Mouse (Mus musculus): ENCODE measurements at regions not wholly inside any gene's neighbourhood (a gene's known extent, or its start where the extent isn't known, plus 50 kb on each side); places are given as distances from the start of the nearest gene placed in this dataset.

DNA sequence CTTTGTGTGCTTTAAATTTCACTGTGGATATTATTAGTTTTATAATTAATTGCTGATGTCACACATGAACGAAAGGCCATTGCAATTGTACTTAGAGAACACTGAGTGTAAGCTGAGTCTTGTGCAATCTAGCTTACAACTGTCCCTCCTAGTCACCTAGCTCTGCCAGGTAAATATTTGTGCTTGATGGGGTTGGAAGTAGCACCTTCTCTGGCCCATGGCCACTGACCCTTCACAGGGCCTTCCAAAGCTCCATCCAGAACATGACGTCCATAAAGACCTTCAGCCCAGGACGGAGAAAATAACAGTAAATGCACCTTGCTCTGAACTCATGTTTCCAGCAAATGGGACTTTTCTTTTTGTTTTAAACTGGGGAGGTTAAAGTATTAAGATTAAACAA, 576.0 kb downstream of the Nedd1 start:
- H3K27ac ChIP-seq = no peak overlapping the region
- 83% methylated on average over 3 of the region's 3 CpGs for WGBS
- H3K4me1 ChIP-seq (replicated peaks) = no peaks in the 10 kb centered on the region
- no peak overlapping the region for H3K9ac ChIP-seq (replicated peaks)
- no peaks in the 10 kb centered on the region for H3K36me3 ChIP-seq
- H3K9me3 ChIP-seq = no peaks in the 10 kb centered on the region
- no peaks in the 10 kb centered on the region for H3K27me3 ChIP-seq
- ATAC-seq (ENCODE audit: insufficient number of reproducible peaks, insufficient read depth, low FRiP score, low TSS enrichment, low read depth) = no peak
- no peak overlapping the region for H3K4me2 ChIP-seq
- H3K4me3 ChIP-seq (replicated peaks) = no peak overlapping the region

GRCm38 (mm10) chr10:92135521-92135920, 586.7 kb downstream of the Nedd1 start:
- Histone ChIP-seq H3K27ac (no peak overlapping the region), H3K27me3 (no peaks in the 10 kb centered on the region), H3K9ac (replicated peaks) (no peak overlapping the region), H3K9me3 (no peaks in the 10 kb centered on the region), H3K4me2 (no peak overlapping the region), H3K36me3 (no peaks in the 10 kb centered on the region), H3K4me1 (replicated peaks) (no peaks in the 10 kb centered on the region), H3K4me3 (replicated peaks) (no peak overlapping the region)
- WGBS = 81% methylated on average over 5 of the region's 5 CpGs
- no peak for ATAC-seq (ENCODE audit: insufficient number of reproducible peaks, insufficient read depth, low FRiP score, low TSS enrichment, low read depth)

DNA sequence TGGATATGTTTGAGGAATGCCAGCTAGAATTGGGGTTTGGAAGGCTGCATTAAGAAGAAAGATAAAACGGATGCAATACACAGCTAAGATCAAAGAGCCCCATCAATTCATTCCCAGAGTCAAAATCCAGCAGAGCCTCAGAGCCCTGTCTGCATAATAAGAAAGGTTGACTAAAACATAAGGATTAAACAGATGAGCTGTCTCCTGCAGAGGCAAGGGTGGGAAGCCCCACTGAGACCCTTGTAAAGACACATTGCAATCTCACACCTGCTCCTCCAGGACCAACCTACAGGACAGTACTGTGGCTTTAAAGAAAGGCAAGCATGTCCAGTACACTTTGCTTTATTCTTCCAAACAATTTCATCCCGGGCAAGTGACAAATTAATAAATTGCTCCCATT, 609.4 kb downstream of the Nedd1 start:
- Histone ChIP-seq H3K27ac (no peak overlapping the region), H3K4me2 (no peak overlapping the region), H3K9me3 (no peaks in the 10 kb centered on the region), H3K36me3 (no peaks in the 10 kb centered on the region), H3K4me1 (replicated peaks) (no peaks in the 10 kb centered on the region), H3K9ac (replicated peaks) (no peak overlapping the region), H3K27me3 (no peaks in the 10 kb centered on the region), H3K4me3 (replicated peaks) (no peak overlapping the region)
- ATAC-seq (ENCODE audit: insufficient number of reproducible peaks, insufficient read depth, low FRiP score, low TSS enrichment, low read depth) = no peak
- 24% methylated on average over 2 of the region's 2 CpGs for WGBS

DNA sequence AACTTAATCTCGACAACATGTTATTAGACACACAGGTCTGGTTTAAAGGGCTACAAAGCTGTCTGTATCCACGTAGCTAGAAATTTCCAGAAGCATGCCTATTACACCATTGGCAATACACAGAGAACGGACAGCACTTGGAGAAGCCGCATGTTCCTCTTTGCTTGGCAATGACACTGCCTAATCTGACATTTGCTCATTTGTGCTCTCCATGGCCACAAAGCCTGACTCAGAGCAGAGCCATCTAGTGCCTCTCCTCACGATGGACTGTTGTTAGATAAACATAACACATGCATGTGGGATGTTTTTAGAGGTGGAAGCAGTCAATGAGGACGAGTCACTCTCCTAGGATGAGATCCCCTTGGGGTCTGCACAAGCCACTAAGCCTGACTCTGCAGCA, 615.9 kb downstream of the Nedd1 start:
- 86% methylated on average over 6 of the region's 6 CpGs for WGBS
- Histone ChIP-seq H3K36me3 (no peaks in the 10 kb centered on the region), H3K4me3 (replicated peaks) (no peak overlapping the region)

DNA sequence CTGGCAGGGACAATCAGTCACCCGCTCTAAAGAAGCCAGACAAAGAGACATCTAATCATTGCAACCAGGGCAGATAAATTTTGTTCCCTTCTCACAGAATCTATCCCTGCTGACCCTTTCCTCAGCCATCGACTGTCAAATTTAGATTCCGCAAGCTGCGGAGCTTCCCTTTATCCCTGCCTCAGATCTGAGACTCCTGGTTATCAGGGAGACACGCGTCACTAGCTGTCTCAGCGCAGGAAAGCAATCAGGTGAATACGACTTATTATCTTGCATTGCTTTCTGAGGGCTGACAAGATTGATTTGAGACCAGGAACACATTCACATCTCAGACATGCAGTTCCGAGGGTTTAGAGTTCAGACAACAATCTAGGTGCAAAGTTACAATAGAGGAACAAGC, 618.3 kb downstream of the Nedd1 start:
- H3K9ac ChIP-seq (replicated peaks) = no peak overlapping the region
- H3K4me2 ChIP-seq = no peak overlapping the region
- H3K27me3 ChIP-seq = no peaks in the 10 kb centered on the region
- H3K9me3 ChIP-seq = no peaks in the 10 kb centered on the region
- WGBS = 73% methylated on average over 9 of the region's 9 CpGs
- no peak overlapping the region for H3K27ac ChIP-seq
- H3K4me1 ChIP-seq (replicated peaks) = no peaks in the 10 kb centered on the region
- no peaks in the 10 kb centered on the region for H3K36me3 ChIP-seq
- no peak overlapping the region for H3K4me3 ChIP-seq (replicated peaks)
- ATAC-seq (ENCODE audit: insufficient number of reproducible peaks, insufficient read depth, low FRiP score, low TSS enrichment, low read depth) = no peak

More for the DNA sequence above, 615.9 kb downstream of the Nedd1 start:
- H3K27ac ChIP-seq = no peak overlapping the region
- H3K4me1 ChIP-seq (replicated peaks) = no peaks in the 10 kb centered on the region
- no peaks in the 10 kb centered on the region for H3K27me3 ChIP-seq
- no peaks in the 10 kb centered on the region for H3K9me3 ChIP-seq
- no peak overlapping the region for H3K4me2 ChIP-seq
- H3K9ac ChIP-seq (replicated peaks) = no peak overlapping the region
- ATAC-seq (ENCODE audit: insufficient number of reproducible peaks, insufficient read depth, low FRiP score, low TSS enrichment, low read depth) = no peak

DNA sequence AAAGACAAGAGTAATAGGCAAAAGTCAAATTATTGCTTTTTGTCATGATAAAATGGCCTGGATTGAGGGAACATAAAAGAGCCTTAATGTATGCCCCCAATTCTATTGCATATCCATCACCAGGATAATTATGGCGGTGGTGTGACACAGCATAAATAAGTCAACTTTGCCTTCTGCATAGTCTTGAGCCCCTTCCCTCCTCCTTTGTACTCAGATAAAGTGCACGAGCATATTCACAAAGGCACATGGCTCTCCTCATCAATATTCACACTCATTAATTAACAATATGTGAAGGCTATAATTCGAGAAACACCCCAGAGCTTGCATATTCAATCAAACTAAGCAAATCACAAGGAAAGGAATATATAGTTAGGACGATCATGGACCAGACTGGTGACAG, 619.5 kb downstream of the Nedd1 start:
- Histone ChIP-seq H3K27me3 (no peaks in the 10 kb centered on the region), H3K9me3 (no peaks in the 10 kb centered on the region), H3K9ac (replicated peaks) (no peak overlapping the region), H3K4me2 (no peak overlapping the region), H3K4me1 (replicated peaks) (no peaks in the 10 kb centered on the region), H3K36me3 (no peaks in the 10 kb centered on the region), H3K4me3 (replicated peaks) (no peak overlapping the region), H3K27ac (no peak overlapping the region)
- no peak for ATAC-seq (ENCODE audit: insufficient number of reproducible peaks, insufficient read depth, low FRiP score, low TSS enrichment, low read depth)
- 78% methylated on average over 4 of the region's 4 CpGs for WGBS

- H3K36me3 ChIP-seq = no peaks in the 10 kb centered on the region
- H3K9me3 ChIP-seq = no peaks in the 10 kb centered on the region
- no peak overlapping the region for H3K27ac ChIP-seq
- no peak for ATAC-seq (ENCODE audit: insufficient number of reproducible peaks, insufficient read depth, low FRiP score, low TSS enrichment, low read depth)
- H3K27me3 ChIP-seq = no peaks in the 10 kb centered on the region
- 43% methylated on average over 5 of the region's 7 CpGs for WGBS
- H3K4me1 ChIP-seq (replicated peaks) = no peaks in the 10 kb centered on the region
- no peak overlapping the region for H3K9ac ChIP-seq (replicated peaks)
- H3K4me2 ChIP-seq = no peak overlapping the region
- no peak overlapping the region for H3K4me3 ChIP-seq (replicated peaks)
These were observed 624.7 kb downstream of the Nedd1 start for GRCm38 (mm10) chr10:92097562-92097961.

- no peaks in the 10 kb centered on the region for H3K27me3 ChIP-seq
- H3K9me3 ChIP-seq = no peaks in the 10 kb centered on the region
- no peak overlapping the region for H3K9ac ChIP-seq (replicated peaks)
- no peaks in the 10 kb centered on the region for H3K4me1 ChIP-seq (replicated peaks)
- H3K4me2 ChIP-seq = no peak overlapping the region
- 83% methylated on average over 4 of the region's 4 CpGs for WGBS
- ATAC-seq (ENCODE audit: insufficient number of reproducible peaks, insufficient read depth, low FRiP score, low TSS enrichment, low read depth) = no peak
- H3K27ac ChIP-seq = no peak overlapping the region
- no peaks in the 10 kb centered on the region for H3K36me3 ChIP-seq
- no peak overlapping the region for H3K4me3 ChIP-seq (replicated peaks)
These were observed 625.1 kb downstream of the Nedd1 start for GRCm38 (mm10) chr10:92097081-92097480.

GRCm38 (mm10) chr10:92091480-92092395, 630.5 kb downstream of the Nedd1 start:
- no peaks in the 10 kb centered on the region for H3K9me3 ChIP-seq
- H3K27ac ChIP-seq = no peak overlapping the region
- 40% methylated on average over 9 of the region's 9 CpGs for WGBS
- H3K36me3 ChIP-seq = no peaks in the 10 kb centered on the region
- no peak overlapping the region for H3K9ac ChIP-seq (replicated peaks)
- peaks cover 2% of the 10 kb centered on the region; the same call in 1 of the 2 replicates for H3K4me1 ChIP-seq (replicated peaks)
- no peak for ATAC-seq (ENCODE audit: insufficient number of reproducible peaks, insufficient read depth, low FRiP score, low TSS enrichment, low read depth)
- H3K4me3 ChIP-seq (replicated peaks) = no peak overlapping the region
- no peak overlapping the region for H3K4me2 ChIP-seq
- no peaks in the 10 kb centered on the region for H3K27me3 ChIP-seq

DNA sequence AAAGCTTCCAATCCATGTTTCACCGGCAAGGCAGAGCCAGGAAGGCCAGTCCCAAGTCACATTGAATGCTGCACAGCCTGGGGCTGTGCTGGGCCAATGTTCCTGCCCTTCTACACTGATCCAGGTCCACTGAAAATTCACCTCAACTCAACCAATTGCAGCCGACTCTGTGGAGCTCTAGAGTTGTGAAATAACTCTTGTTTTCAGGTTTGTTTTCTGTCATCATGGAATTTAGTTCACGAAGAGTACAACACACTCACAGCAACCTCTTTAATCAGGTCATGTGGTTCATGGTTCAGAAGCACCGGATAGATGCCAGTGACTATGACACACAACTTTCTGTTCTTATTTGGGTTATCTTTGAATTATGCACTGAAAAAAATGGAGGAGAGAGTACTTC, 640.1 kb downstream of the Nedd1 start:
- no peak for ATAC-seq (ENCODE audit: insufficient number of reproducible peaks, insufficient read depth, low FRiP score, low TSS enrichment, low read depth)
- Histone ChIP-seq H3K4me3 (replicated peaks) (no peak overlapping the region), H3K9ac (replicated peaks) (no peak overlapping the region), H3K4me1 (replicated peaks) (0 out of 2 replicates have a peak, but pooled peaks cover 5% of the 10 kb centered on the region), H3K9me3 (no peaks in the 10 kb centered on the region), H3K27ac (no peak overlapping the region), H3K36me3 (no peaks in the 10 kb centered on the region), H3K4me2 (no peak overlapping the region), H3K27me3 (no peaks in the 10 kb centered on the region)
- WGBS = 90% methylated on average over 4 of the region's 4 CpGs

DNA sequence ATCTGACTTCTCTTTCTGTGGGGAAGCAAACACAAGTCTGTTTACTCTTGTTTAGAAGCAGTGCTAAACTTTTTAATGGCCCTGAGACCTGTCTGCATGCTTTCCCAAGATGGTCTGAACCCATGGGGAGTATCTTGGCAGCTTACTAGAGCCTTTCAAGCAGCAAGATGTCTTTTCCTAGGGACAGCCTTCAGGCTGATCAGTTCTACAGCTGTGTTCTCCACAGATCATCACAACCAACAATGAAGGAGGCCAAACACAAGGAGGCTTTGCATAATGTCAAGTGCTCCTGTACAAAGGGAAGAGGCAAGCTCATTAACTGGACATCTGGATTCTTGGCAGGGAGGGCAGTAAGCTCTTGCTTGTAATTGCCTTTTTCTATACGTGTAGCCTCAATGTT, 641.0 kb downstream of the Nedd1 start:
- WGBS = 30% methylated on average over 1 of the region's 1 CpGs

DNA sequence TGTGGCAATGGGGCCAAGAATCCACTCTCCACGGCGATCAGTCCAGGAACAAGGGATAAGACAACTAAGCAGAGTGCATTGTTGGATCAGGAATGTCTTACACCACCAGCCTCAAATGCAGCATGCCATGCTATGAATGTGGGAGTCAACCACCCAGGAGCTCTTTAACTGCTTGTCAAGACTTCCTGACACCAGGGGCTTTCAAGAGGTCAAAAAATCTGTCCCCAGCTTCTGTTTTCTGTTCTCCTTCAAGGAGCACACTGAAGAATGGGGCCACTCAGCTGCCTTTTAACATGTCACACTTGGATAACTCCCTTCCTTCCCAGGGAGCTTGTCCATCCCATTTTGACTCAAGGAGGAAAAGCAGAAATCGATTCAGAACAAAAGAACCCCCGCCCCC, 642.8 kb downstream of the Nedd1 start:
- Histone ChIP-seq H3K4me1 (replicated peaks) (peaks cover 12% of the 10 kb centered on the region; the same call in 1 of the 2 replicates), H3K9me3 (no peaks in the 10 kb centered on the region), H3K27ac (no peak overlapping the region), H3K36me3 (no peaks in the 10 kb centered on the region), H3K9ac (replicated peaks) (no peak overlapping the region), H3K4me2 (no peak overlapping the region), H3K27me3 (no peaks in the 10 kb centered on the region), H3K4me3 (replicated peaks) (no peak overlapping the region)
- 88% methylated on average over 4 of the region's 4 CpGs for WGBS
- no peak for ATAC-seq (ENCODE audit: insufficient number of reproducible peaks, insufficient read depth, low FRiP score, low TSS enrichment, low read depth)

More for the DNA sequence above, 641.0 kb downstream of the Nedd1 start:
- Histone ChIP-seq H3K4me2 (no peak overlapping the region), H3K27ac (no peak overlapping the region), H3K27me3 (no peaks in the 10 kb centered on the region), H3K4me1 (replicated peaks) (0 out of 2 replicates have a peak, but pooled peaks cover 5% of the 10 kb centered on the region), H3K36me3 (no peaks in the 10 kb centered on the region), H3K9me3 (no peaks in the 10 kb centered on the region), H3K9ac (replicated peaks) (no peak overlapping the region), H3K4me3 (replicated peaks) (no peak overlapping the region)
- ATAC-seq (ENCODE audit: insufficient number of reproducible peaks, insufficient read depth, low FRiP score, low TSS enrichment, low read depth) = no peak

Measured in limb, embryonic 12.5 days (tissue).